Mouse (Mus musculus): ENCODE measurements at regions not wholly inside any gene's neighbourhood (a gene's known extent, or its start where the extent isn't known, plus 50 kb on each side); places are given as distances from the start of the nearest gene placed in this dataset.

DNA sequence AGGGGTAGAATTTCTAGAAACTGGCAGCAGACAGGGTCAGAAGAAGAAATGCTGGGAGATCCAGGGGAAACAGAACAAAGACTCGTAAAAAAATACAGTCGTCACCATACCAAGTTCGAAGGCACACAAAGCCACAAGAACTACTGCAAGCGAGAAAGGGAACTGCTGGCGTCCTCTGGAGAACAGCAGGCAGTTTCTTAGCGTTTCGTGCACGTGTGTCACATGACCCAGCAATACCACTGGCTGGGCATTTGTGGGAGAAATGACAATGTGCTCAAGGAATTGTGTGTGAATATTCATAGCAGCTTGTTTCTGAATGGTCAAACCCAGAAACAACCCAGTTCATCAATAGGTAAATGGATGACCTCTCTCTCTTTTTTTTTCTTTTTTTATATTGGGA lies 211.5 kb upstream of the Peli2 start:
- no peaks in the 10 kb centered on the region for H3K4me1 ChIP-seq (replicated peaks)
- ATAC-seq: no peak

DNA sequence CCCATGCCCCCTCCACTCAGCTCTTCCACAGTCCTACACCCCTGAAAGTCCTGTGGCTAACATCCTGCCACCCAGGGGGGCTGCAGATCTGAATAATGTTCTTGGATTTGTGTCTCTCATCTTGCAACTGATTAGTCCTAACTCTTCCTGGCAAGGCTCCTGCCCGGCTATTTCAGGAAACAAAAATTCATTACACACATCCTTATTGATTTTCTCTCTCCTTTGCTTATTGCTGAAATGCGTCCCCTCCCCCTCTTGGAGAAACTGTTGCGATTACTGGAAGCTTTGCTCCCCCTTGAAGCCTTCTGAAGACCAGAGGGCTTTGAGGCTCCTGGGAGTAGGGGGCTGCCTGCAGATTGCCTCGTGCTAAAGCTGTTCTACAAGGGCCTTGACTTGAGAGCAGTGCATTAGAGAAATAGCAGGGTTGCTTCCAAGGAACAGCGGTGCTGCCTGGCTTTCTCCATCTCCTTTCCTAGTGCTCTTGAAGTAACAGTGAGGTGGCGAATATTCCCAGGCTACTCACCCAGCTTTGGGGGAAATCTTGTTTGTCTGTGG lies 209.8 kb upstream of the Peli2 start:
- no peaks in the 10 kb centered on the region for H3K4me1 ChIP-seq (replicated peaks)
- no peaks in the 10 kb centered on the region for H3K36me3 ChIP-seq

More for the DNA sequence above, 211.5 kb upstream of the Peli2 start:
- WGBS: 69% methylated on average over 8 of the region's 8 CpGs
- Histone ChIP-seq H3K4me3 (replicated peaks) (no peak overlapping the region), H3K27me3 (replicated peaks) (no peaks in the 10 kb centered on the region), H3K27ac (no peak overlapping the region), H3K36me3 (no peaks in the 10 kb centered on the region), H3K9me3 (no peaks in the 10 kb centered on the region), H3K4me2 (replicated peaks) (no peak overlapping the region), H3K9ac (no peak overlapping the region)

DNA sequence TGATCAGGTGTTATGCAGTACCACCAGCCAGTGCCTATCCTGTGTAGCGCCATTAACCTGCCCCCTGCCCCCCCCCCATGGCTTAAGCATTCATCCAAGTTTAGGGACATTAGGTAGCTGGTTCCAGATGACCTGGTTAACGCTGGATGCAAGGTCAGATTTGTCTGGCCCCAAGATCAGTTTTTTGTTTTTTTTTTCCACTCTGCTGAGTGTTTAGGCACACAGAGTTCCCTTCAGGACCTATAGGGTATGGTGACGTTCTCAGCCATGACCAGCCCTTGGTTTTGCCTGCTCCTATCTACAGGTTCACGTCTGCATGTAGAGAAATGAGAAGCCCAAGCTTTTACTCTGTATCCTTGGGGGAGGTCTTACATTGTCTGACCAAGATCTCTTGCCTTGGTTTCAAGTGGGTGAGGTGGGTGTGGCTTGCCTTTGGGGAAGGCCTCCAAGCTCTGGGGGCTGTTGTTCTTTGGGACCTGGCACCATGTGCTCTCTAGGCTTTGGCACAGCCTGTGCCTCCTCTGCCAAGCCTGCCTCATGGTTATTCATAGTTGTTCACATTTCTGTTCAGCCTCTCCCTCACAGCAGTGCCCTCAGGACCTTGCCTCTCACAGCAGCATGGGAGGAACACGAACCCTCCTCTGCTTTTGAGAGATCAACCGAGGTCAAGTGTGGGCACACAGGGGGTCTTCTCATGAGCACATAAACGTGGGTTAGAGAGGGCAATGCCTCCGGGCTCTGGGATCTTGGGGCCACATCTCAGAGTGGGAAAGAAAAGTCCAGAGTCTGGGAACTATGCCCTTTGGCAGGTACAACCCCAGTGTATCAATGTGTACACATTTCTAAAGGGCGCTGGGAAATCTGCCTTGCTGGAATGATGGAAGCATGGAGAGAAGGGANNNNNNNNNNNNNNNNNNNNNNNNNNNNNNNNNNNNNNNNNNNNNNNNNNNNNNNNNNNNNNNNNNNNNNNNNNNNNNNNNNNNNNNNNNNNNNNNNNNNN lies 208.8 kb upstream of the Peli2 start:
- 74% methylated on average over 9 of the region's 9 CpGs for WGBS
- Histone ChIP-seq H3K27ac (no peak overlapping the region), H3K4me3 (replicated peaks) (no peak overlapping the region), H3K27me3 (replicated peaks) (no peaks in the 10 kb centered on the region), H3K9me3 (no peaks in the 10 kb centered on the region), H3K4me2 (replicated peaks) (no peak overlapping the region), H3K4me1 (replicated peaks) (no peaks in the 10 kb centered on the region), H3K36me3 (no peaks in the 10 kb centered on the region), H3K9ac (no peak overlapping the region)
- no peak for ATAC-seq

More for the DNA sequence above, 209.8 kb upstream of the Peli2 start:
- no peak for ATAC-seq
- Histone ChIP-seq H3K9me3 (no peaks in the 10 kb centered on the region), H3K4me3 (replicated peaks) (no peak overlapping the region), H3K27me3 (replicated peaks) (no peaks in the 10 kb centered on the region), H3K4me2 (replicated peaks) (no peak overlapping the region), H3K27ac (no peak overlapping the region), H3K9ac (no peak overlapping the region)
- 47% methylated on average over 6 of the region's 6 CpGs for WGBS

DNA sequence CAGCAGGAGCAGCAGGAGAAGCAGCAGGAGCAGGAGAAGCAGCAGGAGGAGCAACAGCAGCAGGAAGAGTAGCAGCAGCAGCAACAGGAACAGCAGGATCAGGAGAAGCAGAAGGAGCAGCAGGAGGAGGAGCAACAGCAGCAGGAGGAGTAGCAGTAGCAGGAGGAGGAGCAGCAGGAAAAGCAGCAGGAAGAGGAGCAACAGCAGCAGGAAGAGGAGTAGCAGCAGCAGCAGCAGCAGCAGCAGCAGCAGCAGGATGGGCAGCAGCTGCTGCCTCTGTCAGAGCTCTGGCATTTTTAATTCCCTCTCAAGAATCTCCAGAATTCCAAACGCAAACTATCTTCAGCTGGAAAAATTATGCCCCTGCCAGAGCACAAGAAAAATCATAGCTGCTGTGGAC lies 205.0 kb upstream of the Peli2 start:
- no peak for ATAC-seq
- Histone ChIP-seq H3K27me3 (replicated peaks) (no peaks in the 10 kb centered on the region), H3K27ac (no peak overlapping the region), H3K4me3 (replicated peaks) (no peak overlapping the region), H3K36me3 (no peaks in the 10 kb centered on the region), H3K4me2 (replicated peaks) (no peak overlapping the region), H3K9ac (no peak overlapping the region), H3K4me1 (replicated peaks) (no peaks in the 10 kb centered on the region), H3K9me3 (no peaks in the 10 kb centered on the region)
- 35% methylated on average over 1 of the region's 1 CpGs for WGBS

DNA sequence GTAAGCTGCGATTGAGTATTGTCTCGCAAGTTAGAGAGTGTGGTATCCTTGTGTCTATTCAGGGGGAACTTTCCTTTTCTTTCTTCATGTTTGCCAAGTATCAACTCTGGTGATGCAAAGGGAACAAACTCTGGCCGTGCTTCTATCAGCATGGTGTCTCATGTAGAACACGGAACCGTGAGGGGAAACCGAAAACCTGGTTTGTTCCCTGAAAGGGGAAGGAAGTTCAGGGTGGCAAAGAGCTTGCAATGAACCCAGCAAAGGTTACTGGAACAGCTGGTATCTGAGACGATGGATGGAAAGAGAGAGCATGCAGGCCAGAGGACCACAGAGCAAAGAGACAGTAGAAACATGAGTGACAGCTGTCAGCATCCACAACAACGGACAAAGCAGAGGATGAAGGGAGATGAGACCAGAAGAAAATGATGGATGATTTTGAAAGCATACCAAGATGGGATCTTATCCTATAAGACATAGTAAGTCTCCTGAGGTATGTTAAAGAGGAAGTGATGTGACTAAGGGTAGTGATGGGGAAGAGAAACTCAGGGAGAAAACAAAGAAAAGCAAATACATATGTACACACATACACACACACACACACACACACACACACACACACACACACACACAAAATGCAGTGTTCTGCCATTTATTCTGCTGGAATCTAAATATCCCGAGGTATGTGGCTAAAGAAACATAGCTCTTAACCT lies 199.8 kb upstream of the Peli2 start:
- Histone ChIP-seq H3K4me2 (replicated peaks) (no peak overlapping the region), H3K9ac (no peak overlapping the region), H3K9me3 (no peaks in the 10 kb centered on the region), H3K4me3 (replicated peaks) (no peak overlapping the region), H3K27ac (no peak overlapping the region), H3K27me3 (replicated peaks) (no peaks in the 10 kb centered on the region), H3K4me1 (replicated peaks) (no peaks in the 10 kb centered on the region), H3K36me3 (no peaks in the 10 kb centered on the region)
- 87% methylated on average over 9 of the region's 9 CpGs for WGBS
- no peak for ATAC-seq

DNA sequence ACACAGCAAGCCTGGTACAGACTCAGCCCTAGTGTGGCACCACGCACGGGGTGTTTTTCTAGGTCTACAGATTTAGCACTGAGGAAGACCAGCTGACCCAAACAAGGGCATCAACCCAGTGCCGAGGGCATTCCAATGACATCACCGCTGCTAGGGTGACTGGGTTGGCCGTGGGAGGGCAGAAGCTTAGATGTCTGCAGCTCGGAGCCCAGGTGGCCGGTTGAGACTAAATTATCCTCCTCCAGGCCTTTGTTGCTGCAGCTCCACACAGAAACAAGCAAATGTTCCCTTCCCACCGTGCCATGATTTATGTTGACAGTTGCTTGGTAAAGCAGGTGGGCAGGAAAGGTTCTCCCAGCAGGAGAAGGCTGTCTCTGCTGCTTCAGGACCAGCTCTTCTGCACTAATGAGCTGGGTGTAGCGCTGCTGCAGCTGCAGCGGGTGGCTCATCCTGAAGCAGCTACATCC lies 198.8 kb upstream of the Peli2 start:
- H3K27ac ChIP-seq: no peak overlapping the region
- no peaks in the 10 kb centered on the region for H3K4me1 ChIP-seq (replicated peaks)
- H3K4me2 ChIP-seq (replicated peaks): no peak overlapping the region
- 44% methylated on average over 10 of the region's 10 CpGs for WGBS
- H3K9me3 ChIP-seq: no peaks in the 10 kb centered on the region
- no peaks in the 10 kb centered on the region for H3K36me3 ChIP-seq
- ATAC-seq: no peak
- H3K9ac ChIP-seq: no peak overlapping the region
- H3K4me3 ChIP-seq (replicated peaks): no peak overlapping the region
- H3K27me3 ChIP-seq (replicated peaks): no peaks in the 10 kb centered on the region

DNA sequence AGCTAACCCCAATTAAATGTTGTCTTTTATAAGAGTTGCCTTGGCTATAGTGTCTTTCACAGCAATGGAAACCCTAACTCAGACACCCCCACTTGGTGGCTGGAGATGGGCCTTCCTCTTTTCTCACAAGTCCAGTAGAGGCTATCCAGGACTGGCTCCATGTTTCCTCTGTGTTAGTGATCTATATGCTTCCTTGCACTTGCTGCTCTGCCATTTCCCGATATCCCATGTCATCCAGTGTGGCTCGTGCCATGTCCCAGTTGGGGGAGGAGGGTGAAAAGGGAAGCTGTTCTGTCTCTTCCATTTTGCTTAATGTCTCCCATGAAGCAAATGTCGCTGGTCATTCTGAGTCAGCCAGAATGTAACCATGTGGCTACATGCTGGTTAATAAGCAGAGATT lies 194.2 kb upstream of the Peli2 start:
- no peaks in the 10 kb centered on the region for H3K9me3 ChIP-seq

DNA sequence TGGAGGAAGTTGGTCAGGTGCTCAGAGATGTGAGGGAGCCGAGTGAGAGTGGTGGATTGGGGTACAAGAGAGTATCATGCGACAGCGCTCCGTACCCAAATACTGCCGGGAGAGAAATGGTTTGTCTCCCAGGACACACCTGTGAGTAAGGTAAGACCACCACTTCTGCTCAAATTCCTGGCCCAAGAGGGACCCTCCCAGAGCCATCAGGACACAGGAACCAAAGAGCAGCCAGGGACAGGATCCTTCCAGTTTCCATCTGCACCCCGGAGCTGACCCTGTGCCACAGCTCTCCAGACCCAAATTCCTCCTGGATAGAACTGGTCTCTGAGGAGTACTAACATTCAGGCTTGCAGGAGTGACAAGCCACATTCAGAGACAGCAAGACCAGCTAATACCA lies 185.2 kb upstream of the Peli2 start:
- ATAC-seq: no peak
- Histone ChIP-seq H3K9ac (no peak overlapping the region), H3K9me3 (no peaks in the 10 kb centered on the region), H3K27ac (no peak overlapping the region), H3K36me3 (no peaks in the 10 kb centered on the region), H3K4me1 (replicated peaks) (no peaks in the 10 kb centered on the region), H3K4me2 (replicated peaks) (no peak overlapping the region), H3K4me3 (replicated peaks) (no peak overlapping the region), H3K27me3 (replicated peaks) (no peaks in the 10 kb centered on the region)
- 98% methylated on average over 6 of the region's 6 CpGs for WGBS

More for the DNA sequence above, 194.2 kb upstream of the Peli2 start:
- Histone ChIP-seq H3K4me2 (replicated peaks) (no peak overlapping the region), H3K4me1 (replicated peaks) (no peaks in the 10 kb centered on the region), H3K4me3 (replicated peaks) (no peak overlapping the region), H3K36me3 (no peaks in the 10 kb centered on the region), H3K27ac (no peak overlapping the region), H3K9ac (no peak overlapping the region), H3K27me3 (replicated peaks) (no peaks in the 10 kb centered on the region)
- 95% methylated on average over 3 of the region's 3 CpGs for WGBS
- ATAC-seq: no peak

DNA sequence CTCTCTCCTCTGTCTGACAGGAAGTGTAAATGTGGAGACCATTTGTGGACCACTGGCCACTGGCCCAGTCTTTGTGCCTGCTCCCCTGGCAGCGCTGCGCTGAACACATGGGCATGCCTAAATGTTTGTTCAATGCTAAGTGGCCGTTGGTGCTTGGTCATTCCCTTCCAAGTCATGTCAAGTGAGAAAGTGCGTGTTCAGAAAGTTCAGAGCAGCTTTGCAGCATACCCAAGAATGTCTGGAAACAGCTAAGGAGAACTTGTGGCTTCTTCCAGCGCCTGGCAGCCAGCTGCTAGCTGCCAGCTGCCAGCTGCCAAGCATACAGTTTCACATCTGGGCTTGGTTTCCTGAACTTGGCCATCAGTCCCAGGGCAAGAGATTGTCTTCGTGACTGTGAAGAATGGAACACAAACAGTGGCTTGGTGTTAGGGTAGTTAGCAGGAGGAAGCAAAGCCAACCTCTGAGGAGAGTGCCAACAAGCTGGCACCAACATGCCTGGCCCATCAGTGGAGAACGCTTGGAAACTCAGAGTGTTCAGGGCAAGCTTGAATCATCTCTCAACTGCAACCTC lies 183.5 kb upstream of the Peli2 start:
- no peaks in the 10 kb centered on the region for H3K9me3 ChIP-seq
- no peak for ATAC-seq
- H3K36me3 ChIP-seq: no peaks in the 10 kb centered on the region
- no peak overlapping the region for H3K9ac ChIP-seq
- H3K4me3 ChIP-seq (replicated peaks): no peak overlapping the region
- no peak overlapping the region for H3K4me2 ChIP-seq (replicated peaks)
- 70% methylated on average over 7 of the region's 7 CpGs for WGBS
- no peaks in the 10 kb centered on the region for H3K27me3 ChIP-seq (replicated peaks)
- no peaks in the 10 kb centered on the region for H3K4me1 ChIP-seq (replicated peaks)
- no peak overlapping the region for H3K27ac ChIP-seq

DNA sequence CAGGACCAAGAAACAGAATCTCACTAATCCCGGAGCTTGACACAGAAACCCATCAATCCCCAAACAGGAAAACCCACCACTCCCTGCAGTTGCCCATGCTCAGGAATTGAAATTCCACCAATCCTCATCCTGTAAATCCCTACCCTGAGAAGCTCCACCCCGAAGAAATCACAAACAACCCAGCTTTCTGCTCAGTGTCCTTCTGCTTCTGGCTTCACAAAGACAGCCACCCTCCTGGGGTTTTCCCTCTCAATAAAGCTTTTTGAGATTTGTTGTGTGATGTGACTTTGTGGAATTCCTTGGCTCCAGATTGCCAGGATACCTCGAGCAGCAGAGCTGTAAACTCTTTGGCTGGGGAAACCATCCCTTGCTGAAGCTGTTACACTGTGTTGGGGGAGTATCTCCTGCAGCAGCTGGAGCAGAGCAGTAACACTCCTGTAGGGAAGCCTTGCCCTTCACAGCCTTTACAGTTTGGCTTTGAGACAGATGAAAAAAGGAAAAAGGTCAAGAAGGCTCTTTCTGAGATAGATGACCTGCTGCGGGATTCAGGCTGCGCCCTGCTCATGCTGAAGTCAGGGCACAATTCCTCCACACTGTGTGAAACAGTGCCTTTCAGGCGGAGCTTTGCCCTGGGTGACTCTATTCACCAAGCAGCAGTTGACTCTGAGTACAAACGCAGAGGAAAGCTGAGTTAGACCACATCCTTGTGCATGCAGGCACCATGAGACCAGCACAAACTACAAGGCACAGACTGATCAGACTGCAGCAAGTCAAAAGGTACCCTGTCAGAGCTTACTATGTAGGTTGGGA lies 180.6 kb upstream of the Peli2 start:
- H3K9ac ChIP-seq: no peak overlapping the region
- no peak overlapping the region for H3K4me3 ChIP-seq (replicated peaks)
- no peaks in the 10 kb centered on the region for H3K36me3 ChIP-seq
- H3K27ac ChIP-seq: no peak overlapping the region
- H3K9me3 ChIP-seq: no peaks in the 10 kb centered on the region
- H3K4me1 ChIP-seq (replicated peaks): no peaks in the 10 kb centered on the region
- WGBS: 51% methylated on average over 7 of the region's 7 CpGs
- H3K4me2 ChIP-seq (replicated peaks): no peak overlapping the region
- ATAC-seq: no peak
- no peaks in the 10 kb centered on the region for H3K27me3 ChIP-seq (replicated peaks)

DNA sequence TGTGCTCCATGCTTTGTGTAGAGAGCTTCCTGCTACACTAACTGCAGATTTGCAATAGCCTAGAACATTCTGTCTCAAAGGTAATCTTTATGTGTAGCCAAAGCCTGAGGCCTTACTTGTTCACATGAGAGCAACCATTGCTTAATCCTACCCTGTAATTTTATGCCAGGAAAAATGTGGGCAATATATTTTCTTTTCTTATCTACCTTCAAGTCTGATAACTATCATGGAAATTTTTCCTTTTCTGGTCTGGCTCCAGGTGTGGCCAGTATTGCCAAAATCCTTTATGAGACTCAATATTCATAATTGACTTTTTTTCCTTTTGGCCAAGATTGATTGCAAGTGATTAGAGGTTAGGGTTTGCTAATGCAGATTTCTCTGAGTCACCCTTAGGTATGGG lies 178.0 kb upstream of the Peli2 start:
- H3K4me1 ChIP-seq (replicated peaks): no peaks in the 10 kb centered on the region
- no peak overlapping the region for H3K9ac ChIP-seq
- no peak overlapping the region for H3K4me2 ChIP-seq (replicated peaks)
- H3K9me3 ChIP-seq: no peaks in the 10 kb centered on the region
- H3K36me3 ChIP-seq: no peaks in the 10 kb centered on the region
- no peak overlapping the region for H3K27ac ChIP-seq
- ATAC-seq: no peak
- H3K4me3 ChIP-seq (replicated peaks): no peak overlapping the region
- no peaks in the 10 kb centered on the region for H3K27me3 ChIP-seq (replicated peaks)
